In the genomic region with DNA sequence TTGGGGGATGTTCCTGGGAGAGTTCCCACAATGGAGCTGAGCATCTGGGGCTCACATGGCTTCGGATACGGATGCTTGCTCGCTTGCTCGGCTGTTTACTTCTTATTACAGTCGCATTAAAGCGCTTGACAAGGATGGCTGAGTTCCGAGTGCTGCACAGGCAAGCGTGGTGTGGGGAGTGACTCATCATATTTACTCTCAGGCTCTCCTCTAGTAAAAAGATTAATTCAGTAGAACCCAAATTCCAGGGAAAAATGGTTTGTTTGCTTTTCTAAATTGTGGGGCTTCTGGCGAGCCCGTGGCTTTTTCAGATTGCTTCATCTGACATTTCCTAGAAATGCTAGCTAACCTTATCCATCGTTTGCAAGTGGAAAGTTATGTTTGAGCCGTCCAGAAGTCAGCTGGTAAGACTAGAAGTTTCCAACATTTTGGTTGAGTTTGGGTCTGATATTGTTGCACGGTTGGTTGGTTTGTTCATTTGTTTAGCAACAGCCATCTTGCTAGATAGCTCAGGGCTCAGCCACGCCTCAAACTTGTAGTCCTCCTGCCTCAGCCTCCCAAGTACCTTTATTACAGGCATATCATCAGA, we compare ENCODE assay signal across 10 mouse cellular contexts. TPM values are rescaled to one million over a fixed set of nuclear protein-coding genes. Genes with fewer than 3 reads are reported as not detected.
A peak's percentile ranks its signal among the peaks of the same experiment; 100 is the strongest.
DNase-seq lines count a peak whose midpoint lies in the region; ATAC-seq and TF ChIP-seq lines count a peak whose summit lies in the region.
"Had no signal": no experiment of that assay in that cellular context is flagged by ENCODE, and none has a peak within 500 bp of the region (broad histone marks: within the 10 kb centered on the region; RNA-seq: fewer than 3 reads in every experiment).

No protein-coding gene starts in this region.

- H3K27ac ChIP-seq in midbrain, postnatal 0 days (ENCODE audit: low read depth, low read length), result no peak overlapping the region
- H3K27ac ChIP-seq in midbrain, embryonic 13.5 days, result no peak overlapping the region
- peak overlapping the region; percentile 46 for H3K27ac ChIP-seq in bone marrow macrophage, adult 2 months (ENCODE audit: insufficient read depth, low read depth, low read length)
- H3K27ac ChIP-seq: forebrain, embryonic 15.5 days; liver, embryonic 12.5 days had no signal

- peak; percentile 81 for DNase-seq in heart, adult 11 months
- no peak for DNase-seq in heart, postnatal 25 days (ENCODE audit: low spot score)
- DNase-seq in midbrain, postnatal 0 days (ENCODE audit: low spot score), result peak; percentile 42
- no peak for DNase-seq in retina, embryonic 14.5 days (ENCODE audit: low spot score)
- no peak for DNase-seq in heart, postnatal 36 days

- H3K27me3 ChIP-seq in midbrain, postnatal 0 days (ENCODE audit: insufficient read depth, low read length), result no peaks in the 10 kb centered on the region
- H3K27me3 ChIP-seq in midbrain, embryonic 13.5 days, result no peaks in the 10 kb centered on the region
- no peaks in the 10 kb centered on the region for H3K27me3 ChIP-seq in myocyte (ENCODE audit: control insufficient read depth, insufficient read depth, insufficient read length)
- H3K27me3 ChIP-seq: forebrain, embryonic 15.5 days; liver, embryonic 12.5 days had no signal

- no peak overlapping the region for H3K9ac ChIP-seq in midbrain, postnatal 0 days (replicated peaks; ENCODE audit: low read length, poor library complexity, severe bottlenecking)
- H3K9ac ChIP-seq in midbrain, embryonic 13.5 days (replicated peaks), result no peak overlapping the region
- H3K9ac ChIP-seq: forebrain, embryonic 15.5 days; liver, embryonic 12.5 days had no signal

- no peaks in the 10 kb centered on the region for H3K9me3 ChIP-seq in midbrain, postnatal 0 days (ENCODE audit: low read length)
- no peaks in the 10 kb centered on the region for H3K9me3 ChIP-seq in midbrain, embryonic 13.5 days
- H3K9me3 ChIP-seq: forebrain, embryonic 15.5 days; liver, embryonic 12.5 days had no signal

- TF ChIP-seq POLR2A in bone marrow macrophage, adult 2 months (IDR thresholded peaks at IDR 0.05; ENCODE audit: borderline replicate concordance, low read depth, low read length), result no peak
- no peak for TF ChIP-seq POLR2A in myocyte (IDR thresholded peaks at IDR 0.05; ENCODE audit: insufficient read length, low read depth)

- H3K4me3 ChIP-seq in midbrain, postnatal 0 days (ENCODE audit: low read depth, low read length), result no peak overlapping the region
- no peak overlapping the region for H3K4me3 ChIP-seq in midbrain, embryonic 13.5 days (replicated peaks)
- H3K4me3 ChIP-seq in bone marrow macrophage, adult 2 months (ENCODE audit: insufficient read depth, low read length), result no peak overlapping the region
- H3K4me3 ChIP-seq in myocyte, result no peak overlapping the region
- H3K4me3 ChIP-seq: forebrain, embryonic 15.5 days; liver, embryonic 12.5 days had no signal

- no peaks in the 10 kb centered on the region for H3K4me1 ChIP-seq in midbrain, postnatal 0 days (ENCODE audit: insufficient read depth, low read length)
- H3K4me1 ChIP-seq in midbrain, embryonic 13.5 days (replicated peaks), result no peaks in the 10 kb centered on the region
- H3K4me1 ChIP-seq in bone marrow macrophage, adult 2 months (ENCODE audit: control insufficient read depth, insufficient read depth, low read length), result peaks cover 52% of the 10 kb centered on the region
- H3K4me1 ChIP-seq: forebrain, embryonic 15.5 days had no signal

- WGBS in midbrain, postnatal 0 days, result 86% methylated on average over 14 of the region's 14 CpGs
- WGBS in midbrain, embryonic 13.5 days, result 83% methylated on average over 14 of the region's 14 CpGs

- intact Hi-C loops in heart, postnatal 25 days (cut with DNase I), result no loop called here
- intact Hi-C loops in heart, postnatal 36 days (cut with DNase I), result no loop called here

- no peaks in the 10 kb centered on the region for H3K36me3 ChIP-seq in midbrain, postnatal 0 days (ENCODE audit: insufficient read depth, low read length)
- H3K36me3 ChIP-seq in midbrain, embryonic 13.5 days, result no peaks in the 10 kb centered on the region
- no peaks in the 10 kb centered on the region for H3K36me3 ChIP-seq in myocyte (ENCODE audit: control insufficient read depth, insufficient read depth)
- H3K36me3 ChIP-seq: forebrain, embryonic 15.5 days; liver, embryonic 12.5 days had no signal

- H3K79me2 ChIP-seq in myocyte (ENCODE audit: control insufficient read depth, insufficient read depth), result no peaks in the 10 kb centered on the region

- no peak for ATAC-seq in midbrain, postnatal 0 days (ENCODE audit: low FRiP score)
- ATAC-seq in midbrain, embryonic 13.5 days, result no peak
- ATAC-seq: forebrain, embryonic 15.5 days; liver, embryonic 12.5 days had no signal

- H3K4me2 ChIP-seq in midbrain, postnatal 0 days (ENCODE audit: low read depth, low read length, poor library complexity, severe bottlenecking), result no peak overlapping the region
- no peak overlapping the region for H3K4me2 ChIP-seq in midbrain, embryonic 13.5 days (replicated peaks)
- H3K4me2 ChIP-seq in myocyte (ENCODE audit: low read depth), result peak overlapping the region; percentile 61
- H3K4me2 ChIP-seq: forebrain, embryonic 15.5 days; liver, embryonic 12.5 days had no signal

- no peak overlapping the region for H3ac ChIP-seq in myocyte (ENCODE audit: control insufficient read depth, insufficient read length)

- TF ChIP-seq CTCF in midbrain, postnatal 0 days (IDR thresholded peaks at IDR 0.05), result no peak
- no peak for TF ChIP-seq CTCF in bone marrow macrophage, adult 2 months (IDR thresholded peaks at IDR 0.05; ENCODE audit: low read depth, low read length)

TF ChIP-seq in myocyte, 11 proteins besides CTCF, POLR2A, EP300 and RAD21:
- TF ChIP-seq CEBPB (IDR thresholded peaks at IDR 0.05; ENCODE audit: insufficient read depth, poor library complexity, severe bottlenecking) (0 out of 2 replicates have a peak, but pooled peaks have one; percentile 32), MYOD1 (IDR thresholded peaks at IDR 0.05; ENCODE audit: control insufficient read depth in 1 of 3, insufficient read length in 2 of 3, low read depth in 2 of 3) (no peak)

RNA-seq across cellular contexts. Expression of a gene that starts 46.9 kb away (rescaled TPM):
- total RNA-seq in heart, postnatal 25 days (2021), result under 1 TPM; 0.60 to 0.61 TPM
- not detected in 2 replicates for total RNA-seq in midbrain, postnatal 0 days (2014; rRNA removed)
- 0.90 and 1.0 TPM in 2 replicates for polyA plus RNA-seq in midbrain, postnatal 0 days (2015; fragmentation: Nextera tagmentation; extraction: Ambion mirVana)
- polyA plus RNA-seq in midbrain, embryonic 13.5 days (2015; fragmentation: Nextera tagmentation; extraction: Ambion mirVana), result 0.72 and 1.5 TPM in 2 replicates
- polyA plus RNA-seq in bone marrow macrophage, adult 2 months (2012; ENCODE audit: insufficient read depth, insufficient read length, missing spikeins), result not detected in 2 replicates
- polyA plus RNA-seq in myocyte (2012; fragmentation: generic; extraction: Trizol), result 2.4 TPM
- not detected for total RNA-seq in heart, postnatal 36 days (2021)

RNA-seq across cellular contexts. Expression of a gene that starts 47.2 kb away (rescaled TPM):
- total RNA-seq in heart, postnatal 25 days (2021), result 10 to 100 TPM; 40.5 to 43.7 TPM
- 122 TPM in 2 replicates for total RNA-seq in midbrain, postnatal 0 days (2014; rRNA removed)
- 34.9 and 42.0 TPM in 2 replicates for polyA plus RNA-seq in midbrain, postnatal 0 days (2015; fragmentation: Nextera tagmentation; extraction: Ambion mirVana)
- 23.9 and 27.8 TPM in 2 replicates for polyA plus RNA-seq in midbrain, embryonic 13.5 days (2015; fragmentation: Nextera tagmentation; extraction: Ambion mirVana)
- 162 and 174 TPM in 2 replicates for polyA plus RNA-seq in bone marrow macrophage, adult 2 months (2012; ENCODE audit: insufficient read depth, insufficient read length, missing spikeins)
- polyA plus RNA-seq in myocyte (2012; fragmentation: generic; extraction: Trizol), result 71.4 TPM
- total RNA-seq in heart, postnatal 36 days (2021), result 10 to 100 TPM; 37.2 to 39.8 TPM

Comparison
In these comparisons a context has a peak if more than half of its experiments do, and no peak if none do; other contexts are left out.
1. DNase-seq: peak in heart, adult 11 months (single experiment) and midbrain, postnatal 0 days (single experiment); none in heart, postnatal 25 days (single experiment), retina, embryonic 14.5 days (single experiment) and heart, postnatal 36 days (0 of 2).